Mouse (Mus musculus) liver, embryonic 14.5 days (tissue): ENCODE data around the gene Tmem106c.

Experiments
- CTCF ChIP-seq: IDR thresholded peaks from 2 replicates; pipeline ENCODE4 v1.5.1; 2016; ENCODE audit warnings: antibody characterized with exemption, low read depth, control low read depth
- EP300 ChIP-seq: IDR thresholded peaks from 2 replicates; pipeline ENCODE4 v1.6.1; 2016; ENCODE audit warnings: antibody characterized with exemption, low read depth

GRCm38 (mm10) chr15:97955742-97956141 lies 8.3 kb upstream of the Tmem106c start:
- no peak for TF ChIP-seq EP300
- TF ChIP-seq CTCF: no peak
